Mouse (Mus musculus) right cerebral cortex, postnatal 10 days (tissue): ENCODE measurements around the gene Uqcrc1.
A peak's percentile ranks its signal among the peaks of the same experiment; 100 is the strongest.

ENCODE experiments used
- DNase-seq, 2 experiments: peaks; one replicate each; pipeline ENCODE4 v3.0.0; 2021; ENCODE audit warnings: low spot score in 2 of 2

The Uqcrc1 gene

DNA sequence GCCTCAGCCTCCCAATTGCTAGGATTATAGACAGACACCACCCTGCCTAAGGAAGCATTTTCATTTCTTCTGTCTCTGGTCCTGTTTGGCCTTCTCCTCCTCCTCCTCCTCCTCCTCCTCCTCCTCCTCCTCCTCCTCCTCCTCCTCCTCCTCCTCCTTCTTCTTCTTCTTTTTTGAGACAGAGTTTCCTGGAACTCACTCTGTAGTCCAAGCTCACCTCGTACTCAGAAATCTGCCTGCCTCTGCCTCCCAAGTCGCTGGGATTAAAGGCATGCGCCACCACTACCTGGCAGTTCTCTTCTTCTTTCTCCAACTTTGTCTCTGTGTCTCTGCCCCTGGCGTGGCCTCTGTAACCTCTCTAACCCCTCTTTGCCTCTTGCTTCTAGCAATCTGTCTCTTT lies 49.3 kb downstream of the Uqcrc1 start, which contains the start of gene Ucn2:
TSS of gene Ucn2 (plus strand) at position 301 of the 400 bp plus-strand sequence.
- DNase-seq, result no peak

DNA sequence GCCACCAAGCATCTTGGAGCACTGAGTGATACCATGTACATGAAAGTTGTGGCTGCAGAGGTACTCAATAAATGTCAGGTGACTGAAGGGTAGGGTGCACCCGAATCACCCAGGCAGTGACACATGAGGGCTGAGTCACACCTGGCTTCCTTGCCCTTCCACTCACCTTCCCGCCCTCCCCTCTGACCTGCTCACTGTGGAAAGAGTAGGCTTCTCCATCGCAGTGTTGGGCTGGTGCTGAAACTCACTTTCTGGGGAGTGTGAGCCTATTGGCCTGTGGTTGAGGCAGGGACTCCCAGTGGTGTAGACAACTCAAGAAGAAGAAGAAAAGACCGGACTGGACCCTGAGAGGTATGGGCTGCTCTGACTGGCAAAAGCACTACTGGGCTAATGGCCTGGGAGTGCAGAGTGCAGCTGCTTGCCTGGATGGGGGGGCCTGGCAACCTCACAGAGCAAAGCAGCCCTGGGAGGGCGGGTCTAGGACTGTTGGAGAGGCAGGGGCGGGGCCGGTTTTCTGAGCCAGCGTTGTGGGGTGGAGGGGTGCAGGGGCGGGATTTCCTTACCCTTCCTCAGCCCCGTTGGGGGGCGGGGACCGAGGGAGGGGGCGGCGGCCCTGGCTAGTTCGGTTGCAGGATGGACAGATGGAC lies 51.4 kb downstream of the Uqcrc1 start:
- DNase-seq, result peak in 1 of 2 experiments; percentile 51

DNA sequence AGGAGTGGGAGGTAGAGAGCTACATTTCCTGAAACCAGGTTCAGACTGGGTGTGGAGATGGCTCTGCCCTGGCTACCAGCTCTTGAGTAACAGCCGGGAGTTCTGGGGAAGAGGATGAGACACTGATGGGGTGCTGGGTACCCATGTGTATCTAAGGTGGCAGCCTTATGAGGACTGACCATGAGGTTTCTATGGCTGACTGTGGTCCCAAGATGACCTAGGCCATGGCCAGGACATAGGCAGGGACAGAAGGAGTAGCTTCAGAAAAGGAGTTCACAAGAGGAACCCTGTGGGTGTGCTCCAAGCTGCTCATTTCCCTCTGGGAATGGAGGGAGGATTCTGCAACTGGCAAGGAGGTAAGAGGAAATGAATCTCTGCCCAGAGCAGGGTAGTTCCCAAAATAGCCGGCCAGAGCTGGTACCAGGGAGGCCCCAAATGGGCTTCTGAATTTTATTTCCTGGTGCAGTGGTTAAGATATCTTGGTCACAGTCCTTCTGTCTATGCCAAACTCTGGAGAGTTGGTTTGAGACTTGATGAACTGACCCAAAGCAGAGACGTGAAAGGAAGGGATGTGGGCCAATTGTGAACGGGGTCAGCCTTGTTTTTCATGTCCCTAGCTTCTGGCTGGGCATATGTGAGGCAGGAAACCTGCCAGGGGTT lies 53.5 kb downstream of the Uqcrc1 start:
- DNase-seq, result peak; percentile 45 to 47

DNA sequence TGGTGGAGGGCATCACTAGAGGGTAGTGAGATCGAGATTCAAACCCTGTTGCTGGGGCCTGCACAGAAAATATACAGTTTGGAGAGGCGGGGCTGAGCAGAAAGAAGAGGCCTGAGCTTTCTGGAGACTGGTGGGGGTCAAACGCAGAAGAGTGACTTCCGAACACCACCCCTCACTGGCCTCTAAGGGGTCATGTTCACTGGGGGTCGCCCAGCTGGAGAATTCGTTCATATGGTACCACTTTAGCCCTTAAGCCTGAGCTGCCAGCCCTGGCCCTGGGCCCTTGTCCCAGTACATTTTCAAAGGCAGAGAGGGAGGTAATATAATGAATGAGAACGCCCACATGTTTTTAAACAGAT lies 54.0 kb downstream of the Uqcrc1 start:
- DNase-seq, result peak in 1 of 2 experiments; percentile 38

DNA sequence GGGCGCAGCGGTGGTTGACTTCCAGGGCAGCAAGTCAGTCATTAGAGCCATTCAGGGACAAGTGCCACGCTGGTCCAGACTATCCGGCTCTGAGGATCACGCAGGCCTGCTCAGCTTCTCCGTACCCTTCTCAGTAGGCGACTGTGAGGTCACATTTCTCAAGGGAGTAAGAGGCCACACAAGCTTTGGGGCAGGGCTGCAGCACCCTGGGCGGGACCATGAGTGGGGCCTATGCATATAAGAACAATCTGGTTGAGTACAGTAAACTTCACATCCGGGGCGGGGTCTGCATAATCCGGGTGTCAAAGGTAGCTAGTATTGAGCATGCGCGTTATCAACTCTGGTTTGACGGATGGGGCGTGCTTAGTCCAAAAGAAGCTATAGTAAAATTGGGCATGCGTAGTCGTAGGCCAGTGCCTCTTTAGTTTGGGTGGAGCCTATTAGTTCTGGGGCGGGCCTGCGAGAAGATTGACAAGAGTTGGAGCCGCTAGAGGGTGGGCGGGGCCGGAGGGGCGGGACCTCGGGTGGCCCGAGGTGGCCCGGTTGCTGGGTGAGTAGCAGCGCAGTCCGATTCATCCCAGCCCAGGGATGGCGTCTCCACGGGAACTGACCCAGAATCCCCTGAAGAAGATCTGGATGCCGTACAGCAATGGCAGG lies 55.1 kb downstream of the Uqcrc1 start, which contains the start of gene Pfkfb4:
TSS of gene Pfkfb4 (plus strand) at position 351 of the 657 bp plus-strand sequence.
- DNase-seq, result peak; percentile 96 to 98

DNA sequence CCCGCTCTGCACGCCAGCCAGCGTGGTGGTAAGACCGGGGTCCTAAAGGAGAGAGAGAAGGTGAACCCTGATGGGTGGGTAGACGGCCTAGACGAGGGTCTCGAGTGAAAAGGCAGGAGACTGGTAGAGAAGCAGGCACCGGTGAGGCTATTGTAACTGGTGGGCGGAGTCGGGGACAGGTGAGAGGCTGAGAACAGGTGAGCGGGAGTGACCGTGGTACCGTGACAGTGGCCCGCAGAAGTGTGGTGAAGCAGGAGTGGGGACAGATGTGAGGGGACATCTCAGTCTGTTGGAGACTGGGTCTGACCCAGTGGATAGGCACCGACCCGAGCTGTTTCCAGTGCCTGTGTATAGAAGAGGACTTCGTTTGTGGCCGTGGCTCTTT lies 55.6 kb downstream of the Uqcrc1 start:
- DNase-seq, result no peak

GRCm38 (mm10) chr9:108992620-108993361 lies 56.4 kb downstream of the Uqcrc1 start:
- DNase-seq, result no peak

- DNase-seq, result no peak
Measured at GRCm38 (mm10) chr9:108996411-108996810, 60.0 kb downstream of the Uqcrc1 start.

GRCm38 (mm10) chr9:108998287-108999166 lies 62.1 kb downstream of the Uqcrc1 start:
- DNase-seq, result peak in 1 of 2 experiments; percentile 53

DNA sequence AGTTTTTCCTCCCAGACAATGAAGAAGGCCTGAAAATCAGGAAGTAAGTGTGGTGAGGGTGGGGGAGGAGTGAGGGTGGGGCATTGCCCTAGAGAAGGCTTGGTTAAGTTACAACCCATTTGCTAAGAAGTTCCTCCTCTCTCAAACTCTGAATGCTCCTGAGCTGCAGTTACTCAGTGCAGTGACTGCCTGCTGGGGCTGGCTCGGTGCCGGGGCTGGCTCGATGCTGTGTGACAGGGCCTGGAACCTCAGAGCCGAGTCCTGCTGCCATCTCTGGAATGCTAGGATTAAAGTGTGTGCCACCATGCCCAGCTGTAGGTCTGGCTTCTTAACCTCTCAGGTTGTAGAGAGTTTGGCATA lies 62.7 kb downstream of the Uqcrc1 start:
- DNase-seq, result no peak
